Comparison of ENCODE assay signal across 19 mouse cellular contexts in the genomic region with DNA sequence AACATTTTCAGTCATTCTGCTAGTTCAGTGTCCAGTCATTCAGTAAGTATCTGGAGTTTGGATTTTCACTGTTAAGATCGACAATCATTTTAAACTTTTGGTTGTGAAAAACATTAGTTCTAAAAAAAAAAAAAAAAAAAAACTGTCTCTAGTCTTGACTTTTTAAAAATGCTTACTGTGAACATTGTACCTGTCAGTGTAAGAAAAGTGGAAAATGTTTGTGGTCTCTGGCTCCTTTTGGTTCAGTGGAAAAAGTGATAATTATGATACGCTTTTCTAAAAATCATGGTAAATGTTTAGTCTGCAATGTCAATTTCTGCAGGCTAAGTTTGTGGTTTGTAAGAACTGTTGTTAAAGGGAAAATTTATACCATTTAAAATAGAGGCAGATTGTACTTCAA.
"Had no signal": no experiment of that assay in that cellular context is flagged by ENCODE, and none has a peak within 500 bp of the region (broad histone marks: within the 10 kb centered on the region; RNA-seq: fewer than 3 reads in every experiment).

No protein-coding gene starts in this region.

- H3K9ac ChIP-seq: heart, embryonic 13.5 days; heart, embryonic 15.5 days; hindbrain, embryonic 13.5 days; hindbrain, embryonic 15.5 days; kidney, embryonic 15.5 days; limb, embryonic 13.5 days; limb, embryonic 15.5 days; liver, embryonic 12.5 days; liver, embryonic 14.5 days had no signal

- H3K4me3 ChIP-seq: heart, adult 2 months; heart, embryonic 13.5 days; heart, embryonic 15.5 days; hindbrain, embryonic 13.5 days; hindbrain, embryonic 15.5 days; kidney, embryonic 15.5 days; limb, embryonic 13.5 days; limb, embryonic 15.5 days; liver, embryonic 12.5 days had no signal

- H3K4me1 ChIP-seq: liver, embryonic 12.5 days had no signal

- H3K4me2 ChIP-seq: heart, embryonic 11.5 days; heart, embryonic 13.5 days; heart, embryonic 15.5 days; hindbrain, embryonic 13.5 days; hindbrain, embryonic 15.5 days; kidney, embryonic 15.5 days; limb, embryonic 13.5 days; limb, embryonic 15.5 days; liver, embryonic 12.5 days had no signal

- H3K9me3 ChIP-seq: heart, embryonic 13.5 days; heart, embryonic 15.5 days; hindbrain, embryonic 13.5 days; hindbrain, embryonic 15.5 days; kidney, embryonic 15.5 days; limb, embryonic 13.5 days; limb, embryonic 15.5 days; liver, embryonic 12.5 days had no signal

- H3K27ac ChIP-seq: heart, adult 2 months; heart, embryonic 13.5 days; heart, embryonic 15.5 days; hindbrain, embryonic 13.5 days; hindbrain, embryonic 15.5 days; hindbrain, postnatal 0 days; kidney, embryonic 15.5 days; kidney, postnatal 0 days; limb, embryonic 13.5 days; limb, embryonic 15.5 days; liver, embryonic 12.5 days; liver, embryonic 14.5 days had no signal

- DNase-seq: gastrocnemius, postnatal 14 days; gastrocnemius, postnatal 36 days; heart, adult 11 months; heart, postnatal 36 days; kidney, adult 11 months; layer of hippocampus, postnatal 36 days had no signal

- H3K27me3 ChIP-seq: heart, embryonic 13.5 days; heart, embryonic 15.5 days; hindbrain, embryonic 13.5 days; hindbrain, embryonic 15.5 days; kidney, embryonic 15.5 days; limb, embryonic 13.5 days; limb, embryonic 15.5 days; liver, embryonic 12.5 days had no signal
